Comparison of ENCODE assay signal across 20 mouse cellular contexts in the genomic region with DNA sequence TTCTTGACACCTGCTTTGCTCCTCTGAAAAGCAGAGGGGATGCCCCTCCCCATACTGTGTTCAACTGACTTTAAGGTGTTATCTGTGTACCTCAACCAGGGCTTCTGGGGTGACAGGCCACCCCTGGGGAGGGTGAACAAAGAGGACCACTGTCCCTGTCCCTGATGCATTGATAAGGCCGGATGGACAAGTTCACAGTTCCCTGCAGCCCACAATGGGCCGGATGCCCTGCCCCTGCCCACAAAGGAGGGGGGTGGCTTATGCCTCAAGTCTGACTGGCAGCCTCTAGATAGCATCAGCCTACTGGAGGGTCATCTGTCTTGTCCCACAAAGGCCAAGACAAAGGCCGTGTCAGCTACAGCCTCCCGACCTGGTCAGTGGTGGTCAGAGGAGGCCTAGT. TPM values are rescaled to one million over a fixed set of nuclear protein-coding genes. Genes with fewer than 3 reads are reported as not detected.
DNase-seq lines count a peak whose midpoint lies in the region; ATAC-seq lines count a peak whose summit lies in the region.
"Had no signal": no experiment of that assay in that cellular context is flagged by ENCODE, and none has a peak within 500 bp of the region (broad histone marks: within the 10 kb centered on the region; RNA-seq: fewer than 3 reads in every experiment).

No protein-coding gene starts in this region.

- H3K4me2 ChIP-seq in liver, embryonic 11.5 days: no peak overlapping the region
- H3K4me2 ChIP-seq in liver, embryonic 12.5 days: no peak overlapping the region
- H3K4me2 ChIP-seq: hindbrain, embryonic 14.5 days; intestine, embryonic 15.5 days had no signal

- no peak for ATAC-seq in liver, embryonic 11.5 days (replicated peaks; ENCODE audit: low FRiP score)
- ATAC-seq in liver, embryonic 12.5 days: no peak
- ATAC-seq in megakaryocyte, adult 5-6 weeks (ENCODE audit: poor library complexity, severe bottlenecking): no peak
- ATAC-seq in monocyte, adult 5-6 weeks (replicated peaks; ENCODE audit: insufficient number of reproducible peaks, low FRiP score, low TSS enrichment, poor library complexity, severe bottlenecking): 0 out of 2 replicates have a peak, but pooled peaks have one; percentile 34
- ATAC-seq: forebrain, embryonic 14.5 days; intestine, embryonic 15.5 days had no signal

- no peaks in the 10 kb centered on the region for H3K9me3 ChIP-seq in liver, embryonic 11.5 days (ENCODE audit: control insufficient read depth, low read length)
- H3K9me3 ChIP-seq in liver, embryonic 12.5 days (replicated peaks): no peaks in the 10 kb centered on the region
- H3K9me3 ChIP-seq in megakaryocyte, embryonic 14.5 days: no peaks in the 10 kb centered on the region
- no peaks in the 10 kb centered on the region for H3K9me3 ChIP-seq in forebrain, embryonic 10.5 days
- H3K9me3 ChIP-seq: heart, embryonic 10.5 days; intestine, embryonic 15.5 days had no signal

- DNase-seq in cerebellum, adult 9-10 months: peak; percentile 41
- DNase-seq in cerebellum, postnatal 4 days (ENCODE audit: low spot score in 2 of 2): no peak
- no peak for DNase-seq in liver, embryonic 11.5 days (ENCODE audit: low spot score)
- no peak for DNase-seq in forebrain, embryonic 10.5 days (ENCODE audit: extremely low spot score, low spot score)
- DNase-seq: adrenal gland, adult 2 months; adrenal gland, postnatal 25 days; gastrocnemius, adult 2 months; gastrocnemius, postnatal 25 days; heart, postnatal 10 days; heart, postnatal 4 days had no signal

- H3K27ac ChIP-seq in liver, embryonic 11.5 days (ENCODE audit: low read depth, low read length): 0 out of 2 replicates have a peak overlapping the region, but pooled peaks have one; percentile 4
- no peak overlapping the region for H3K27ac ChIP-seq in liver, embryonic 12.5 days
- no peak overlapping the region for H3K27ac ChIP-seq in forebrain, embryonic 10.5 days
- H3K27ac ChIP-seq: gastrocnemius, adult 2 months; heart, embryonic 10.5 days; hindbrain, embryonic 14.5 days; intestine, embryonic 15.5 days had no signal

- H3K27me3 ChIP-seq in liver, embryonic 11.5 days (replicated peaks; ENCODE audit: control insufficient read depth, insufficient read depth, low read length): peaks cover 76% of the 10 kb centered on the region
- H3K27me3 ChIP-seq in liver, embryonic 12.5 days (replicated peaks): peaks cover 94% of the 10 kb centered on the region
- peaks cover 75% of the 10 kb centered on the region for H3K27me3 ChIP-seq in megakaryocyte, embryonic 14.5 days (replicated peaks)
- H3K27me3 ChIP-seq in forebrain, embryonic 10.5 days (ENCODE audit: poor library complexity, severe bottlenecking): peaks cover 98% of the 10 kb centered on the region

- WGBS in liver, embryonic 11.5 days: 35% methylated on average over 4 of the region's 4 CpGs
- 26% methylated on average over 4 of the region's 4 CpGs for WGBS in liver, embryonic 12.5 days (ENCODE audit: insufficient replicate concordance)
- 52% methylated on average over 4 of the region's 4 CpGs for WGBS in forebrain, embryonic 10.5 days

- H3K9ac ChIP-seq in liver, embryonic 11.5 days (ENCODE audit: low read depth, low read length): no peak overlapping the region
- no peak overlapping the region for H3K9ac ChIP-seq in liver, embryonic 12.5 days
- H3K9ac ChIP-seq: hindbrain, embryonic 14.5 days; intestine, embryonic 15.5 days had no signal

- H3K36me3 ChIP-seq in liver, embryonic 11.5 days (ENCODE audit: control insufficient read depth, insufficient read depth, low read length): no peaks in the 10 kb centered on the region
- H3K36me3 ChIP-seq in liver, embryonic 12.5 days: no peaks in the 10 kb centered on the region
- peaks cover 19% of the 10 kb centered on the region for H3K36me3 ChIP-seq in megakaryocyte, embryonic 14.5 days (replicated peaks; ENCODE audit: low read length)
- peaks cover 22% of the 10 kb centered on the region for H3K36me3 ChIP-seq in forebrain, embryonic 10.5 days (replicated peaks)

- peaks cover 18% of the 10 kb centered on the region for H3K4me1 ChIP-seq in liver, embryonic 11.5 days (replicated peaks; ENCODE audit: control insufficient read depth, insufficient read depth, low read length)
- H3K4me1 ChIP-seq in liver, embryonic 12.5 days: peaks cover 39% of the 10 kb centered on the region
- H3K4me1 ChIP-seq in megakaryocyte, embryonic 14.5 days: peaks cover 79% of the 10 kb centered on the region
- H3K4me1 ChIP-seq in forebrain, embryonic 10.5 days: peaks cover 33% of the 10 kb centered on the region

- H3K4me3 ChIP-seq in liver, embryonic 11.5 days (ENCODE audit: low read depth, low read length): no peak overlapping the region
- no peak overlapping the region for H3K4me3 ChIP-seq in liver, embryonic 12.5 days
- H3K4me3 ChIP-seq in megakaryocyte, embryonic 14.5 days (replicated peaks): peak overlapping the region; percentile 95
- H3K4me3 ChIP-seq in forebrain, embryonic 10.5 days: no peak overlapping the region
- H3K4me3 ChIP-seq: gastrocnemius, adult 2 months; heart, embryonic 10.5 days; intestine, embryonic 15.5 days had no signal

RNA-seq across cellular contexts. Expression of gene Gp1bb, which starts 3.1 kb away (rescaled TPM):
- 42.4 and 46.3 TPM in 2 replicates for polyA plus RNA-seq in liver, embryonic 11.5 days (2014; fragmentation: Nextera tagmentation; extraction: Ambion mirVana)
- 40.8 and 44.2 TPM in 2 replicates for polyA plus RNA-seq in liver, embryonic 12.5 days (2016; fragmentation: Nextera tagmentation; extraction: Ambion mirVana)
- 3,910 and 6,936 TPM in 2 replicates for polyA plus RNA-seq in megakaryocyte, embryonic 14.5 days (2012; ENCODE audit: insufficient read depth, low replicate concordance)
- total RNA-seq in megakaryocyte, adult 5-6 weeks (2015): 0.38 and 0.55 TPM in 2 replicates
- 0.70 TPM in 1 of 2 replicates, not detected in the other for total RNA-seq in megakaryocyte, adult 5-6 weeks (2017)
- total RNA-seq in monocyte, adult 5-6 weeks (2017): 2.5 to 12.9 TPM in 2 of 3 replicates, not detected in the other
- polyA plus RNA-seq in forebrain, embryonic 10.5 days (2016; fragmentation: Nextera tagmentation; extraction: Ambion mirVana): 3.0 and 3.2 TPM in 2 replicates
- total RNA-seq: adrenal gland, adult 2 months; adrenal gland, postnatal 25 days; ES-E14; gastrocnemius, adult 2 months; granulocyte monocyte progenitor cell, adult 5-6 weeks had no signal

RNA-seq across cellular contexts. Expression of gene Gm49601, which starts 7.1 kb away (rescaled TPM):
- polyA plus RNA-seq in liver, embryonic 11.5 days (2014; fragmentation: Nextera tagmentation; extraction: Ambion mirVana): not detected in 2 replicates
- 0.31 and 0.61 TPM in 2 replicates for polyA plus RNA-seq in liver, embryonic 12.5 days (2016; fragmentation: Nextera tagmentation; extraction: Ambion mirVana)
- polyA plus RNA-seq in megakaryocyte, embryonic 14.5 days (2012; ENCODE audit: insufficient read depth, low replicate concordance): 1.0 TPM in 1 of 2 replicates, not detected in the other
- total RNA-seq in megakaryocyte, adult 5-6 weeks (2015): 1.7 and 2.9 TPM in 2 replicates
- total RNA-seq in megakaryocyte, adult 5-6 weeks (2017): 0.61 and 3.2 TPM in 2 replicates
- total RNA-seq in monocyte, adult 5-6 weeks (2017): 1.0 to 7.6 TPM in 2 of 3 replicates, not detected in the other
- polyA plus RNA-seq in forebrain, embryonic 10.5 days (2016; fragmentation: Nextera tagmentation; extraction: Ambion mirVana): 2.3 and 2.4 TPM in 2 replicates

RNA-seq across cellular contexts. Expression of gene Sept5, which starts 10.6 kb away (rescaled TPM):
- polyA plus RNA-seq in liver, embryonic 11.5 days (2014; fragmentation: Nextera tagmentation; extraction: Ambion mirVana): 6.0 and 6.2 TPM in 2 replicates
- 2.6 and 2.8 TPM in 2 replicates for polyA plus RNA-seq in liver, embryonic 12.5 days (2016; fragmentation: Nextera tagmentation; extraction: Ambion mirVana)
- polyA plus RNA-seq in megakaryocyte, embryonic 14.5 days (2012; ENCODE audit: insufficient read depth, low replicate concordance): 8.0 and 10.3 TPM in 2 replicates
- 19.5 and 23.5 TPM in 2 replicates for total RNA-seq in megakaryocyte, adult 5-6 weeks (2015)
- 11.6 and 17.0 TPM in 2 replicates for total RNA-seq in megakaryocyte, adult 5-6 weeks (2017)
- total RNA-seq in monocyte, adult 5-6 weeks (2017): 1.5 to 6.3 TPM (median 4.2 TPM) in 3 replicates
- polyA plus RNA-seq in forebrain, embryonic 10.5 days (2016; fragmentation: Nextera tagmentation; extraction: Ambion mirVana): 21.0 and 21.5 TPM in 2 replicates

RNA-seq across cellular contexts. Expression of gene Tbx1, which starts 28.6 kb away (rescaled TPM):
- polyA plus RNA-seq in liver, embryonic 11.5 days (2014; fragmentation: Nextera tagmentation; extraction: Ambion mirVana): 0.17 and 0.43 TPM in 2 replicates
- 0.08 TPM in 1 of 2 replicates, not detected in the other for polyA plus RNA-seq in liver, embryonic 12.5 days (2016; fragmentation: Nextera tagmentation; extraction: Ambion mirVana)
- polyA plus RNA-seq in megakaryocyte, embryonic 14.5 days (2012; ENCODE audit: insufficient read depth, low replicate concordance): not detected in 2 replicates
- total RNA-seq in megakaryocyte, adult 5-6 weeks (2015): not detected in 2 replicates
- not detected in 2 replicates for total RNA-seq in megakaryocyte, adult 5-6 weeks (2017)
- total RNA-seq in monocyte, adult 5-6 weeks (2017): not detected in 3 replicates
- 0.95 and 1.1 TPM in 2 replicates for polyA plus RNA-seq in forebrain, embryonic 10.5 days (2016; fragmentation: Nextera tagmentation; extraction: Ambion mirVana)
- total RNA-seq: adrenal gland, postnatal 25 days; granulocyte monocyte progenitor cell, adult 5-6 weeks had no signal

Comparison
In these comparisons a context has a peak if more than half of its experiments do, and no peak if none do; other contexts are left out.
1. RNA of gene Gp1bb, which starts 3.1 kb away (polyA plus RNA-seq): 3,910 to 6,936 TPM in megakaryocyte, embryonic 14.5 days; 40.8 to 44.2 TPM in liver, embryonic 12.5 days, 42.4 to 46.3 TPM in liver, embryonic 11.5 days and 3.0 to 3.2 TPM in forebrain, embryonic 10.5 days; every median in the first group is over 10 times any median in the second.